Mouse (Mus musculus): ENCODE results near the gene Bicdl2. TPM values are rescaled to one million over a fixed set of nuclear protein-coding genes. Genes with fewer than 3 reads are reported as not detected.

Bicdl2 gene
- total RNA-seq, 4 experiments from 2014 or later: not detected

DNA sequence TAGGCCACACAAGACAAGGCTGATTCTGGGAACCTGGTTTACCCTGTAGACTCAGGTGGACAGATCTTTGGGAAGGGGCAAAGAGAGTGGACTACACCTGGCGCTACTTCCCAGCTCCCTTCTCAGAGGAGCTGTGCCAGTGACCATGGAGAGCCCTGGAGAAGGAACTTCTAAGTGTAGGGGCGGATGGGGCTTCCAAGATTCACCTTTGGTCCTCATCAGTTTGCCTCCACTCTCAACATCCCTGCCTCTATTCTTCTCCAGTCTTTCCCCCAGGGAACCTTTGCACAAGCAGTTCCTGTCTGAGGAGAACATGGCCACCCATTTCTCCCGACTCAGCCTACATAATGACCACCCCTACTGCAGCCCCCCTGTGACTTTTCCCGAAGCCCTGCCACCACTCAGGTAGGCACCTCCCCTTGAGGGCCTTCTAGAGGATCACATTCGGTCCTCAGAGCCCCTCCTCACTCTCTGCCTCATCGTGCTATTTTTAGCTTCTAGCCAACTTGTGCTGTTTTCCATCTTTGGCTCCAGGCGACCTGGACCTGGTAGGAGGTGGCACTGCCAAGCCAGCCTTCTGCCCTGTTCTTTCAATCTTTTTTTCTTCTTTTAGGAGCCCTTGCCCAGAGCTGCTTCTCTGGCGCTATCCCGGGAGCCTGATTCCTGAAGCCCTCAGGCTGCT, 14.1 kb downstream of the Bicdl2 start:
- DNase-seq (ENCODE audit: low spot score): peak; percentile 55

DNA sequence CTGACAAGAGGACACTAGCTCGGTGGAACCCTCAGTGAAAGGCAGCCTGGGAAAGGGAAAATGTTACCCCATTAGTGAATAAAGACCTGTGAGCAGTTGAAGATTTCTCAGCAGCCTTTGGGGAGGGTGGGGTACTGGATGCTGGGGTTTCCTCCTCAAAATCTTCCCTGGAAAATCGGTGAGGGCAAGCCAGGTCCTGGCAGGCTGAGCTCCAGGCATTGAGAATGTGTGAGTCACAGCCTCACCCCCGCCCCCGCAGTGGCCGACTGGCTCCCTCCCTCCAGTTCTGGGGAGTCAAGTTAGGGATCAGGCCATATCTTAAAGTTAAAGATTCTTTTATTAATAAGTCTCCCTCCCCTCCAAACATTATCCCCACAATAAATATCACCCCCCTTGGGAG, 14.8 kb downstream of the Bicdl2 start:
- peak; percentile 74 for DNase-seq (ENCODE audit: low spot score)

DNA sequence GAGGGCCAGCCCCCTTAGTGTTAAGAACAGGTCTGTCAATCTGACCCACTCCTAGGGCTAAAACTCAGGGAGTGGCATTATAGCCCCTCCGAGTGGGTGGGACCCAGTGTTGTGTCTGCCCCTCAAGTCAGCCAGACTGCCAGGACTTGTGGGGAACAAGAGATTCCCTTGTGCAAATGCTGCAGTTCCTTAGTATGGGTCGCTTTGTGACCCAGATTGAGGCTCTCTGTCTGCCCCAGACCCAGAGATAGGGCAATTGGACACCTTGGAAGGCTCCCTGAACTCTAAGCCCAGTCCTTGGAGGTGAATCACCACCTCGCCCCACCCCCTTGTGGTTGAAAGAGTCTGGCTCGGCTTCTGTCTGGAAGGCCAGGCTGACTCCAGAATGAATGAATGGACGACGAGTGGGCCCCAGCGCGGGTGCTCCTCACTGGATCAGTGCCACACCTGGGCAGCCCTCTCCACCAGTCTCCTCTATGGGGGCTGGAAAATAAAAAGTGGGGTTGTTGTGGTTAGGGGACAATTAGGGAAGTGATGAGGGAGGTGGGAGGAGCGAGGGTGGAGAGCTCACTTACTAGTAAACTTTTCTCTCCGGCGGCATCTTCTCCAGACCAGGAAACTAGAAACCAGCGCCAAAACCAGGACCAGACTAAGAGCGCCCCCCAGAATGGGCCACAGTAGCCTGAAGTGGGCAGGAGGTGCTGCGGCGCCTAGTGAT, 15.4 kb downstream of the Bicdl2 start:
- peak; percentile 39 for DNase-seq (ENCODE audit: low spot score)

DNA sequence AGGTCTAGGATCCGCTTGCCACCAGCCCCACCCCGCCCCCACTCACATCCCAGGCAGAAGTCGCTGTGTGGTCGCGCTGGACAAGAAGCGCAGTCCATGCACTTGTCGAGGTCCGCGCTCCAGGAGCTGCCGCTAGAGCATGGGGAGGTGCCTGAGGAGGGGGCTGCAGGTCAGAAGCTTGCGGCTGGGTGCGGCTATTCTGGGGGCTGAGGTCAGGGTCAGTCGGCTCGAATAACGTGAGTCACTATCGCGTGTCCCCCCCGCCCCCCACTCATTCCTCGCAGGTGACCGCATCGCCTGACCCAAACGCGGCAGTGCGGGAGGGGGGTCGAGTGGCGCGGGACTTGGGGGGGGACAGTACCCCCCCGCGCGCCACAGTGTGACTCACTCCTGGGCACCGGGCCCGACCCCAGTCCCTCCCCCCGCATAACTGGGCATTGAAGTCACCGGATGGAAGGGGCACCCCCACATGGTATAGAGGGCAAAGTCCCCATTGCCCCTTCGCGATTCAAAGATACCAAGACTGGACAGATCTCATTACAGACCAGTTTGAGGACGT, 16.2 kb downstream of the Bicdl2 start:
- DNase-seq (ENCODE audit: low spot score): peak; percentile 49

DNA sequence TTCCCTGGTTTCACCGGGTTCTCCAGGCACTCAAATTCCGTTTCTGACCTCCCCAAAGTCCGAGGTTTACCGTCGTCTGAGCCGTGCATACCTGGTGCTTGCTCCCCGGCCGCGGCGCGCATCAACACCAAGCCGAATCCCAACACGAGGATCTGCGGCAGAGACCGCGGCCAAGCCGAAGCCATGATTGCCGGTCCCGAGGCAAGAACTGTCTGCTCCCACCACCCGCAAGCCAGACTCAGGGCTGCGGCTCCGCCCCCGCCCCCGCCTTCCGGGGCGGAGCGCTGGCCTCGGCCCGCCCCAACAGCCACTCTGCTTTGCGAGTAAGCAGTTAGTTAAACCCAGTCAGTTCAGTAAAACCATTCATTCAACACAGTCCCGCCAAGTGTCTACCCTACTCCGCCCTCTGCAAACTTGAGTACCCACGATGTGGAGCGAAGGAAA, 17.0 kb downstream of the Bicdl2 start, which contains the start of gene Tnfrsf12a:
Gene Tnfrsf12a, minus strand, starts transcription at position 233 of the 444 bp plus-strand sequence.
- DNase-seq (ENCODE audit: low spot score): peak; percentile 86

DNA sequence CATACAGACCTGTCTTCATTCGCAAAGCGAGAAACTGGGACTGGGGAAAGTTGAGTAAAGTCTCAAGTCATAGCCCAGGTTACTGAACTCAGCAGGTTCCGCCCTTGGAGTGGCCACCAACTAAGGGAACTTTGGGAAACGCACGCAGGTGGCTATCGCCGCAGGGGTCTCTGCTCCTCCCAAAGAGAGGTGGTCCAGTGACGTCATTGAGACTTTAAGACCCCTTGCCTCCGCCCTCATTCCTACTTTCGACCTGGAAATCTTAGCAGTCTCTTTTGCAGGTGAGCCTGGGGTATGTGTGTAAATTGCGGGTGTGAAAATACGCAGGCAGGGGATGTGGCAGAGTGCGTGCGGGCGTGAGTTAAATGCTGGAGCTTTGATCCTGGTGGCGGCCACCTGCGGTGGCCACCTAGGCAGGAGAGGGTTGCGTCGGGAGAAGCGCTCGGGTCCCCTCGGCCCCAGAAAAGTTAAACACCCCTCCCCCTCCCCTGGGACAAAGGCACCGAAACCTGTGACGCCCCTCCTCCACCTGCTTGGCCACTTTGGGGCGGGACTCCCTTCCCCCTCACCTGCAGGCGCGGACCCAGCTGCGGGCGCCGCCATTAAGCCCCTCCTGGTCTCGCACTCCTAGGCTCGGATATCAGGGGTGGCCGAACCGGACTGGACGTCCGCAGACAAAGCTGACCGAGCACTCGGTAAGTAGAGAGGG, 19.0 kb downstream of the Bicdl2 start, which contains the start of gene Cldn6:
Gene Cldn6, plus strand, starts transcription at position 123 of the 709 bp plus-strand sequence.
- no peak for DNase-seq (ENCODE audit: low spot score)

DNA sequence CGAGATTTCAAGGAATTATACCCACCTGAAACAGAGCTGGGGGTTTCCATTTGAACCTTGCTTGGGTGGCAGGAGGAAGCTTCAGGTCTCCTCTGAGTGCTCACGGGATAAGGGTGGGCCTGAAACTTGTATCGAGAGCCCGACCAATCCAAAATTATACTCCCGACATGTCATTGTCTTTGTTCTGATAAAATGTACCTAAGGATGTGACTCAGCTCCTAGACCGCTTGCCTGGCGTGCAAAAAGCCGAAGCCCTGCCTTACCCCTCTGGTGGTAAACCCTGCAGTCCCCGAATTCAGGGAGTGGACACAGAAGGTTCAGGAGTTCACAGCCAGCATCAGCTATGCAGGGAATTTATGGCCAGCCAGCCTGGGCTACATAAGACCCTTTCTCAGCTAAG, 20.0 kb downstream of the Bicdl2 start:
- DNase-seq (ENCODE audit: low spot score): no peak

DNA sequence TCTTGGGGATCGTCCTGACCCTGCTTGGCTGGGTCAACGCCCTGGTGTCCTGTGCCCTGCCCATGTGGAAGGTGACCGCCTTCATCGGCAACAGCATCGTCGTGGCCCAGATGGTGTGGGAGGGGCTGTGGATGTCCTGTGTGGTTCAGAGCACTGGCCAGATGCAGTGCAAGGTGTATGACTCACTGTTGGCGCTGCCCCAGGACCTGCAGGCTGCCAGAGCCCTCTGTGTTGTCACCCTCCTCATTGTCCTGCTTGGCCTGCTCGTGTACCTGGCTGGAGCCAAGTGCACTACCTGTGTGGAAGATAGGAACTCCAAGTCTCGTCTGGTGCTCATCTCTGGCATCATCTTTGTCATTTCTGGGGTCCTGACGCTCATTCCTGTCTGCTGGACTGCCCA, 20.8 kb downstream of the Bicdl2 start:
- no peak for DNase-seq (ENCODE audit: low spot score)

DNA sequence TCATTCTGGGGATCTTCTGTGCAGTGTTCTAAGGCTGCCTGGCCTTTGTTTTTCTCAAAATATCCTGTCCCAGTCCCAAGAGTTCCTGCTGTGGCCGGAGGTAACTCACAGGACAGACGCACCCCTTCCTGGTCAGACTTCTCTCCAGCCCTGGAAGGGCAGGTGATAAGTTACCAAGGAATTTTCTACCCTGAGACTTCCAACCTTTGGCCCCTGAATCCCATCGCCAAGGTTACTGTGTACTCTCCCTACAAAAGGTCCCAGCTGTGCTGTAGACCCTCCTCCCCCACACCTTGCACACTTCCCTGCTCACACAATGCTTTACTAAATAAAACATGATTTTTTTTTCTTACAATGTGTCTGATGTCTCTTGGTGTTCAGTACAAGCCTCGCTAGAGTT, 21.8 kb downstream of the Bicdl2 start:
- no peak for DNase-seq (ENCODE audit: low spot score)

DNA sequence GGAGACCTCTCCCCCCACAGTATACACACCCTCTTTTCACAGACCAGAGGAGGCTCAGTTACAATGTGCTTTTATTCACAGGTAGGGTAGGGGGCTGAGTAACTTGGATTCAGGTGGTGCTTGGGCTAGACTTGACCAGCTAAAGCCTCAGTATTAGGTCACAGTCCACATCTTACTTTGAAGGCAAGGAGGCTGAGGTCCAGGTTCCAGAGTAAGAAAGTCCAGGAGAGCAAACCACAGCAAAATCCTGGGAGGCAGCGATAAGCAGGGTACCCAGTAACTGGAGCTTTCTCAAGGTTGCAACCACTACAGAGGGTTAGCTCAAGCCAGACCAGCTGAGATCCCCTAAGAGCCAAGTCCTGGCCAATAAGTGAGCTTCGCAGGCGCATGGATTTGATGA, 22.2 kb downstream of the Bicdl2 start:
- no peak for DNase-seq (ENCODE audit: low spot score)

DNA sequence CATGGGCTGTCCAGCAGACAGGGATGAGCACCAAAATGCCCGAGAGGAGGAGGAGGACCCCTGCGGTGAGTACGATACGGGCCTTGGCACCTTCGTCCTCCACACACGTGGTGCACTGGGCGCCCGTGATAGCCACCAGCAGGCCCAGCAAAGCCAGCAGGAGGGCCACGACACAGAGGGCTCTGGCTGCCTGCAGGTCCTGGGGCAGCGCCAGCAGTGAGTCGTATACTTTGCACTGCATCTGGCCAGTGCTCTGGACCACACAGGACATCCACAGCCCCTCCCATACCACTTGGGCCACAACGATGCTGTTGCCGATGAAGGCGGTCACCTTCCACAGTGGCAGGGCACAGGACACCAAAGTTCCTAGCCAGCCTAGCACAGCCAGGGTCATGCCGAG, 22.9 kb downstream of the Bicdl2 start:
- no peak for DNase-seq (ENCODE audit: low spot score)

DNA sequence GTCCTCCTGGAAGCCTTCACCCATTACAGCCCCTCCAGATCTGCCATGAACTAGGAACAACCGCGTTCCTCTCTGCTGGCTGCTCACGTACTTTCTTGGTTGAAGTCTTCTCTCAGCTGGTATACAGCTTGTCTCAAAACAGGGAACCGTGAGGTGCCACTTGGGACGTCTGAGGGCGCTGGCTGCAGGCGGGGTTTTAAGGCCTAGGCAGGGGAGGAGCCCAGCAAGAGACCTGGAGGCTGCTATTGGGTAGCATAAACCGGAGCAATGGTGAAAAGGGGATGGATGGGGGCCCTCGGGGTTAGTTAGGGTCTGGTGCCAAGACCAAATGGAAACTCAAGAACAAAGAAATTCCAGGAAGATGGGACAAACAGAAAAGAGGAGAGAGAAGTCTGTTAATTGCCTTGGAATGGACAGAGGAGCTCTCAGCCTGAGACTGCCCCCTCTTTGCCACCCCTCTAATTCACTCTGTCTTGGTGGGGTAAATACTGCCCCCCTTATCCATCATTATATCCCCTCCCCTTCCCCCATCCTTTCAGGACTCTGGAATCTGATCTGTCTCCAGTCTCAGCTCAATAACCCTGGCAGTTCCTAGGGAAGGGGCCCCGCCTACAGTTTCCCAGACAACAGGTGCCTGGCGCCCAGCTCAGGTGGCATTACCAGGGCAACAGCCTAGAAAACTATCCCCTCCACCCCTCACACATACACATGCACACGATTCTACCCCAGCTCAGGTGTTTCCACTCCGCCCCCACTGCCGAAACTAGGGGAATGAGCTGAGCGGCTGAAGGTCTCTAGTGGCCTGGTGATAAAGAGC, 23.8 kb downstream of the Bicdl2 start, which contains the start of gene Cldn9:
Gene Cldn9, minus strand, starts transcription at position 171 of the 817 bp plus-strand sequence.
- DNase-seq (ENCODE audit: low spot score): no peak

DNA sequence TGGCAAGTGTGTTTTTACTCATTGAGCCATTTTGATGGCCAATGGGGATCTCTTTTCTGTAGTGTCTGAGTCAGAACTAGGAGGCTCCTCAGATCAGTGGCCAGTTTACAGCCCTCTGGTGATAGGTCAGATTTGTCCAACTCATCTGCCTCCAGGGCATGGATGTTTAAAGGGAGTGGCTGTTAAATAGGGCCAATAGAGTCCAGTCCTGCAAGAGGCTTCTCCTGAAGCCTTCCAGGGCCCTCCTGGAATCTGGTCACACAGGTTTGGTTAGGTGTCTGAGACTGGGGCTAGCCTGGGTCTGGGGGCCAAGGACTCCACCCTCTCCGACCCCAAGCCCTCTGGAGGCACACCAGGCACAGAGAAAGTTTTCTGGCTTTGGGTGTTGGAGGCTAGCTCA, 34.2 kb downstream of the Bicdl2 start:
- DNase-seq (ENCODE audit: low spot score): no peak

DNA sequence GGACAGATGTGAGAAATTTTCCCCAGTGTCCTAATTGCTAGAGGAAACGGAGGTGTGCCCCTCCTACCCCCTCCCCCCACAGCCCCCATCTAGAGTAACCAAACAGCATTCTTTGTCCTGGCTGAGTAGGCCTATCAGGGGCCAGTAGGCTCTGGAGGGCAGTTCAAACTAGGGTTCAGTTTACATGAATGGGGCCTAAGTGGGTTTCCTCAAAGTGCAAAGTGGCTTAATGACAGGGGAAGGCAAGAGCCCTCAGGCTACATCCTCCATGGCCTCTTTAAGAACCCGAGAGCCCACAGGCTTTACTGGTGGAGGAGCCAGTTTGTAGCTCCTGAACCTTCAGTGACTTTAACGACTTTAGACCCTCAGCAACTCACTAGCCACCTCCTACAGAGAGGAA, 35.5 kb downstream of the Bicdl2 start:
- no peak for DNase-seq (ENCODE audit: low spot score)

DNA sequence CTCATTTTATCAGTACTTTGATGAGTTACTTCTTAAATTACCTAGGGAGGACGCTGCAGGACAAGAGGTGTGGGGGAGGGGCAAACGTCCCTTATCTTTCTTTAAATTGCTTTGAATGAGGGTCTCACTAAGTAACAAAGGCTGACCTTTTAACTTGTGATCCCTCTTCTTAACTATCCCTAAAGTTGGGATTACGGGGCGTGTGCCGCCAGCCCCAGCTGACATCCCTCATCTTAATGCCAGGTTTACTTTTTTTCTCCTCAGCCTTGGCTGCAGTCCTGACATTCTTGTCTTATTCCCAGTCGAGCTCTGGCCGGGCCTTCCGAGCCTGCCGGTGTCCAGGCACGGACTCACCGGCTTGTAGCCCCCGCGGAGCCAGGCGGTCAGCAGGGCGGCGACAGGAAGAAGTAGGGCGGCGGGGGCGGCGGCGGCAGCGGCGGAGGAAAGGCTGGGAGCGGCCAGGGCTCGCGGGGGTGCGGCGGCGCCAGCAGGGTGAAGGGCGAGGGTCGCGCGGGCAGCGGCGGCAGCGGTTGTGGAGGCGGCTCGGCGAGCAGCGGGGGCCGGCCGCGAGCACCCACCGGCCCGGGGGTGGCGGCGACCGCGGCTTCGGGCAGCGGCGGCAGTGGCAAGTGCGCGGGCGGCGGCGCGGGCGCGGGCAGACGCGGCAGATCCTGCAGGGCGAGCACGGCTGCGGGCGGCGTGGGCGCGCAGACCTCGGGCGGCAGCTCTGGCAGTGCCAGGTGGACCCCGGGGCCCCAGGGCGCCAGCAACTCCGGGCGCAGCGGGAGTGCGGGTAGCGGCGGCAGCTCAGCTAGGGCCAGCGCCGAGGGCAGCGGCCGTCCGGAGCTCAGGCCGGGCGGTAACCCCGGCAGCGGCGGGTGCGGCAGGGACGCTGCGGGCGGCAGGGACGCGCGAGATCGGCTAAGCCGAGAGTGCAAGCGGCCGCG, 39.1 kb downstream of the Bicdl2 start:
- peak; percentile 40 for DNase-seq (ENCODE audit: low spot score)

DNA sequence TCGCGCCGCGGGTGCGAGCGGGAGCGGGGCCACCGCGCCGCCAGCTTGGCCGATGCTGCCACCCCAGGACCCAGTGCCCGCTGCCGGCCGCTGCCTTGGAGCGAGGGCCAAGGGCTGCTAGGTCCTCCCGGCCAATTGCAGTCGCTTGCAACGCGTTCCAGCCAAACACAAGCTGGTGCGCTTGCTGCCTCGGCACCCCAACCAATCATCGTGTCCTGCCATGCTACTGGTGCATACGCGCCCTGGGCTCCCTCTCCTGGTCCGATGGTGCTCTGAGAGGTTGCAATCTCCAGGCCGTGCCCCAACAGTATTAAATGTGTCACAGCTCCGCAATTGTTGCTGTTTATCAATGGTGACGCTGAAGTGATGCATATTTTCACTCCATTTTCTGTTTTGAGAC, 39.8 kb downstream of the Bicdl2 start:
- DNase-seq (ENCODE audit: low spot score): peak; percentile 85

DNA sequence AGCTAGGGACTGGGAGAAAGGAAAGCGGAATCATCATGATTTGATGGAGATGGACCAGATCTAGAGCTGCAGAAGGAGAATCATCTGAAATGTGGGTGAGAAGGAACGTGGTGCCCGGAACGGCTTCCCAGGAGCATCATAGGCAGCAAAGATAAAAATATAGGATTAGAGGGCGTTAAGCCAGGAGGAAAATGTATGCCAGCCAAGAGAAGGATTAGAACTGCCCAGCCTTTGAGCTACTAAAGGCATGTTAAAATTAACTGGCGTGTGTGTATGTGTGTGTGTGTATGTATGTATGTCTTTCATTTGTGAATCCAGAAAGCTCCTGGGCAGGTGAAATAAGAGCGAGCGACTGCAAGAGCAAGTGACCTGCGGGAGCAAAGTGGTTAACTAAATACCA, 43.0 kb downstream of the Bicdl2 start:
- DNase-seq (ENCODE audit: low spot score): no peak

DNA sequence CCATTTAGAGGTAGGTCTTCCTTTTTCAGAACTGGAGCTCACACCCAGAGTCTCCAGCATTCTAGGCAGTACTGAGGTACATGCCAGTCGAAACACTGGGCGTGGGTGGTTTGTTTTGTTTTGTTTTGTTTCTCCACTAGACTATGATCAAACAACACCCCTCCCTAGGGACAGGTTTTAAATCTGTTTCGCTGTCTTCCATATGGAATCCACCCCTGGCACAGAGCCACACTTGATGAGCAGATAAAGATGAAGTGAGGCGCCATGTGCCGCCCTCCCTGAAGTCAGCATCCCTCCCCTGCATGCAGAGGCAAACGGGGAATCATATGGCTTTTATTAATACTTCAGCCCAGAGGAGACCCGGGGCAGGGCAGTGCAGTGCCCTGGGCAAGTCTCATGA, 44.4 kb downstream of the Bicdl2 start:
- no peak for DNase-seq (ENCODE audit: low spot score)

DNA sequence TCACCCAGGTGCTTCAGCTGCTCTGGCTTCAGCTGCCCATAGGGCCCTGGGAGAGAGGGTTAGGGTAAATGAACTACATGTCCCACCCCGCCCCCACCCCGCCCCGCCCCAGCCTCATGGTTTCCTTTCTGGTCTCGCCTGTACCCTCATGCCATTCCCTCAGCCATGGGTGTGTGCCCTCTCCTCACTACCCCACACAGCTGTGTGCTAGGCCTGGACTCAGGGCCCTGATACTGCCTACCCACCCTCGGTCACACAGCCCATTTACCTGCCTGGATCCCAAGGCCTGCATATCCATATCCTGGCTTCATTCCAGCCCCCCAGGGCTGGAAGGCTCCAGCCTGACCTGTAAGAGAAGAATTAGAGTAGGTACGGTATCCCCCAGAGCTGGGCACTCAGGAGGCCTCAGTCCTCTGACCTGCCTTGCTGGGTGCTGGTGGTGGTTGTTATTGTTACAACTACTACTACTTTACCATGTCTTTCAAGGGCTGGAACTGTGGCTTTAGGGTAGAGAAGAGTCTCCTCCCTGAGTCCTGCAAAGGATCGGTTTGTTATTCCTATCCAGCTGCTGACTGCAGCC, 45.3 kb downstream of the Bicdl2 start:
- no peak for DNase-seq (ENCODE audit: low spot score)

DNA sequence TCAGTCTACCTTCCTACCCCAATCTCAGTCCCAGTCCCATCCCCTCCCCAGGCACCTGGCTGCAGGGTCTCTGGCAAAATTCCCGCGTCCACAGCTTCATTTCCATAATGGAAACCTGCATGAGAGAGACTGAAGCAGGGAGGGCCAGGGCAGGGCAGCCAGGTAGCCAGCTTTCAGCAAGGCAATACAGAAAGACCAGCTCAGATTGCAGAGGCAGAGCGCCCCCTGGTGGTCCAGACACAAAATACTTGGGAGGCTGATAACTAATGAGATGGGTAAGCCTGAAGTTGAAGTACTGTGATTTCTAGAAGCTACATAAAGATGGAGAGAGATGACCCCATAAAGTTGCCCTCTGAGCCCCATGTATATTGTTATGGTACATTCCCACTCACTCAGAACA, 45.9 kb downstream of the Bicdl2 start:
- peak; percentile 56 for DNase-seq (ENCODE audit: low spot score)
